Mouse (Mus musculus) urinary bladder, postnatal 0 days (tissue): ENCODE measurements around the gene Spindoc. TPM values are rescaled to one million over a fixed set of nuclear protein-coding genes. Genes with fewer than 3 reads are reported as not detected.

Experiments used
- microRNA-seq: library from miRNA; unstranded; fragments of <30 nt; microRNA quantifications from one replicate; pipeline ENCODE4, GENCODE M21; 2016
- polyA plus RNA-seq: library from polyadenylated mRNA; unstranded; fragments of >200 nt; fragmentation: Nextera tagmentation; extraction: Ambion mirVana; gene quantifications from 2 replicates; pipeline ENCODE4 v1.2.1, GENCODE M21; 2015

Gene Spindoc
- polyA plus RNA-seq: 16.6 and 19.6 TPM in 2 replicates

GRCm38 (mm10) chr19:7382903-7383865 is at the start of gene Spindoc:
TSS of gene Spindoc (minus strand) at chr19:7382994.

GRCm38 (mm10) chr19:7416834-7417735 is 34.3 kb upstream of the Spindoc start, which contains the start of gene 2700081O15Rik:
TSS of gene 2700081O15Rik (plus strand) at chr19:7417625.

GRCm38 (mm10) chr19:7341512-7342397 is 41.0 kb downstream of the Spindoc start, which contains the start of gene Mark2:
TSS of gene Mark2 (minus strand) at chr19:7341860.

Small RNAs within 50 kb of the gene (microRNA-seq; reads per million reads assigned to microRNA genes)
- not detected for gene Mir6991

Other genes with a start within 250 kb of the Spindoc start
- gene Otub1, start 176.7 kb downstream of the Spindoc start, polyA plus RNA-seq: 112 and 117 TPM in 2 replicates
- 1,989 and 2,052 TPM in 2 replicates for gene Cox8a, start 165.4 kb downstream of the Spindoc start, polyA plus RNA-seq
- 17.7 and 19.7 TPM in 2 replicates for gene Naa40, start 141.8 kb downstream of the Spindoc start, polyA plus RNA-seq
- gene Rcor2, start 115.7 kb downstream of the Spindoc start, polyA plus RNA-seq: 1.3 and 1.6 TPM in 2 replicates
- 32.2 and 32.6 TPM in 2 replicates for gene Mark2, start 41.1 kb downstream of the Spindoc start, polyA plus RNA-seq
- gene 2700081O15Rik, start 34.6 kb upstream of the Spindoc start, polyA plus RNA-seq: 2.1 TPM in 2 replicates
- 103 and 107 TPM in 2 replicates for gene Rtn3, start 100.3 kb upstream of the Spindoc start, polyA plus RNA-seq
- gene Atl3, start 111.0 kb upstream of the Spindoc start, polyA plus RNA-seq: 25.3 and 27.3 TPM in 2 replicates
- gene Pla2g16, start 174.5 kb upstream of the Spindoc start, polyA plus RNA-seq: 12.4 and 13.4 TPM in 2 replicates
- gene Lgals12, start 224.2 kb upstream of the Spindoc start, polyA plus RNA-seq: 0.21 and 0.33 TPM in 2 replicates
- gene Hrasls5, start 229.5 kb upstream of the Spindoc start, polyA plus RNA-seq: not detected in 2 replicates